Mouse (Mus musculus) lung, embryonic 15.5 days (tissue): Measurements from ENCODE around the gene Pmpcb. TPM values are rescaled to one million over a fixed set of nuclear protein-coding genes. Genes with fewer than 3 reads are reported as not detected.
"Not testable (repeated sequence)": the region's sequence is repeated elsewhere in the genome, so short reads cannot be mapped to it uniquely, and the experiment has no call there.

ENCODE experiments used
- ATAC-seq: fragments of 200-750 bp; cut with Nextera tagmentation; 2 replicates; pipeline ENCODE4 v1.8.0; 2017; ENCODE audit warnings: moderate number of reproducible peaks, borderline replicate concordance; ENCODE audit not compliant: low FRiP score, low TSS enrichment; ENCODE audit errors: extremely low read depth
- H3K27ac ChIP-seq: fragments of 300-500 bp; sonication (generic); 2 replicates; pipeline ENCODE4 v1.5.1; 2015; ENCODE audit warnings: moderate library complexity, mild to moderate bottlenecking, inconsistent platforms
- H3K27me3 ChIP-seq: fragments of 300-500 bp; sonication (generic); 2 replicates; pipeline ENCODE4 v1.6.1; 2015; ENCODE audit warnings: inconsistent platforms
- H3K36me3 ChIP-seq: fragments of 300-500 bp; sonication (generic); 2 replicates; pipeline ENCODE4 v1.6.1; 2015; ENCODE audit warnings: inconsistent platforms
- H3K4me1 ChIP-seq: fragments of 300-500 bp; sonication (generic); 2 replicates; pipeline ENCODE4 v1.6.1; 2015; ENCODE audit warnings: inconsistent platforms
- H3K4me2 ChIP-seq: fragments of 300-500 bp; sonication (generic); 2 replicates; pipeline ENCODE4 v1.6.1; 2015; ENCODE audit warnings: inconsistent platforms, mild to moderate bottlenecking, moderate library complexity
- H3K4me3 ChIP-seq: fragments of 300-500 bp; sonication (generic); 2 replicates; pipeline ENCODE4 v1.5.1; 2015; ENCODE audit warnings: mild to moderate bottlenecking, inconsistent platforms
- H3K9ac ChIP-seq: fragments of 300-500 bp; sonication (generic); 2 replicates; pipeline ENCODE4 v1.6.1; 2015; ENCODE audit warnings: inconsistent platforms
- H3K9me3 ChIP-seq: fragments of 300-500 bp; sonication (generic); 2 replicates; pipeline ENCODE4 v1.6.1; 2016; ENCODE audit warnings: inconsistent platforms
- WGBS: fragments of 180-500 bp; shearing (Covaris S2); methylation state at CpG from one replicate; pipeline ENCODE4 v1.1.7; 2015; 5-methylcytosine and 5-hydroxymethylcytosine counted together
- polyA plus RNA-seq: library from polyadenylated mRNA; unstranded; fragments of >200 nt; fragmentation: Nextera tagmentation; extraction: Ambion mirVana; gene quantifications from 2 replicates; pipeline ENCODE4 v1.2.1, GENCODE M21; 2015

Pmpcb gene
- 76.3 and 78.8 TPM in 2 replicates for polyA plus RNA-seq

DNA sequence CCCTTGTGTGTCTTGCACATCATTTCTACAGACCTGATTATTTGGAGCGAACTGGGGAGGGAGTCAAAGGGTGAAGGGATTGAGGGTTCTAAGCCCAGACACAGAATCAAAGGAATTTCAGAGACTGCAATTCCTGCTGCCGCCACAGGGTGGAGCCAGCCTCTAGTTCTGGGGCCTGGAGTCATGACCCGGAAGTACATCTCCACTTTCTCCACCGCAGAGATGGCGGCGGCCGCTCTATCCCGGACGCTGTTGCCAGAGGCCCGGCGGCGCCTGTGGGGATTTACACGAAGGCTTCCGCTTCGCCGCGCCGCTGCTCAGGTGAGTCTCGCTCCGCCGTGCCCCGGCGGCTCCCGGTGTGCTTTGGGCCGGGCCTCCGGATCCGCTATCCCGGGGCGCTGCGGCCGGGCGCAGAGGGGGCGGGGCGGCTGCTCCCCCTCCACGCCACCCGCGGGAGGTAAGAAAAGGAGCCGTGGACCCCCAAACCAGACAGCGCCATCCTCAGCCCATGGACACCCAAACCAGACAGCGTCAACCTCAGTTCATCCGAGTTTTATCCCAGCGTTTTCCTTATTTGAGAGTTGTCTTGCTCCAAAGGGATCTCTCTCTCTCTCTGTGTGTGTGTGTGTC, at the start of gene Pmpcb:
TSS of gene Pmpcb (plus strand) at position 186 of the 630 bp plus-strand sequence.
- peak within 1 kb of the TSS; percentile 61 for H3K4me3 ChIP-seq
- peaks cover 27% of the 10 kb centered on the region for H3K36me3 ChIP-seq
- H3K27ac ChIP-seq = peak within 1 kb of the TSS; percentile 37; the same call in 1 of the 2 replicates
- peak; percentile 83 for ATAC-seq
- H3K9ac ChIP-seq = peak within 1 kb of the TSS; percentile 67
- H3K4me1 ChIP-seq = peaks cover 9% of the 10 kb centered on the region
- no peaks in the 10 kb centered on the region for H3K9me3 ChIP-seq
- H3K27me3 ChIP-seq = no peaks in the 10 kb centered on the region
- H3K4me2 ChIP-seq = peak within 1 kb of the TSS; percentile 64
- under 1% methylated on average over 42 of the region's 42 CpGs for WGBS

DNA sequence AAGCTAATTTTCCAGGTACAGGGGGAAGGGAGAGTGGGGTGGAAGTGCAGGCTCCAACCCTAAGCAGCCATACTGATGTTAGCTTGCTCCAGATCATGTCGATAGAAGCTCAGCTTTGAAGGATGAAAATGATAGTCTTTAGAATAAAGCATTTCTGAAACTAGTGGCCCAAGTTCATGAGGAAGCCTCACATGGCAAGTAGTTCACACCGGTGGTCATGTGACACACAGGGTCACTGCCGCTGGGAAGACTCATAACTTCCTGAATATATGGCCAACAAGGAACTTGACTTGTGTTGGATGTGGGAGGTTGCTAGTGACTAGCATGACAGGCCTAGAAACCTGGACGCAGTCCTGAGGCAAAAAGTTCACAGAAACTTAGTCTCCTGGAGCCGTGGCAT, 44.7 kb upstream of the Pmpcb start:
- no peak overlapping the region for H3K4me2 ChIP-seq
- no peak for ATAC-seq
- no peak overlapping the region for H3K4me3 ChIP-seq
- H3K27me3 ChIP-seq = no peaks in the 10 kb centered on the region
- 85% methylated on average over 5 of the region's 5 CpGs for WGBS
- no peak overlapping the region for H3K27ac ChIP-seq
- 0 out of 2 replicates have a peak, but pooled peaks cover 13% of the 10 kb centered on the region for H3K4me1 ChIP-seq
- no peak overlapping the region for H3K9ac ChIP-seq
- no peaks in the 10 kb centered on the region for H3K36me3 ChIP-seq
- H3K9me3 ChIP-seq = no peaks in the 10 kb centered on the region

DNA sequence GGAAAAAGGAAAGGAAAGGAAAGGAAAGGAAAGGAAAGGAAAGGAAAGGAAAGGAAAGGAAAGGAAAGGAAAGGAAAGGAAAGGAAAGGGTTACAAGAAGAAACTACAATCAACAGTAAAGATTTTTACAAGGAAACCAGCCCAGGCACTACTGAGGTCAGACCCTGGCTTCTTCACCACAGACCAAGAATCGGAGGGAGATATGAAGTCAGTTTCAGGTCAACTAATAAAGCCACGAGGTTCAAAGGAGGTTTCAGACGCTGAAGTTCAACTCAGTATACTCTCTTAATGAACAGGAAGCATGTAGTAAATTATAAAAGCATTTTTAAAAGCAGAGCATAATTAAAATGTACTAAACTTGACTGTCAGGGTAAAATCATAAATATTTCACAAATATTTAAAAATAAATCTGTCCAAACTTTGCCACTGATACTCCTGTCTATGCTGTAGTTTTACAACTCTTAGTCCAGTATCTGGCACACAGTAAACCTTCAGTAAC, 43.5 kb upstream of the Pmpcb start:
- Histone ChIP-seq H3K9ac (no peak overlapping the region), H3K9me3 (no peaks in the 10 kb centered on the region), H3K4me2 (no peak overlapping the region), H3K4me3 (no peak overlapping the region), H3K4me1 (0 out of 2 replicates have a peak, but pooled peaks cover 13% of the 10 kb centered on the region), H3K27ac (no peak overlapping the region), H3K36me3 (no peaks in the 10 kb centered on the region), H3K27me3 (no peaks in the 10 kb centered on the region)
- WGBS = 52% methylated on average over 3 of the region's 3 CpGs
- no peak for ATAC-seq

DNA sequence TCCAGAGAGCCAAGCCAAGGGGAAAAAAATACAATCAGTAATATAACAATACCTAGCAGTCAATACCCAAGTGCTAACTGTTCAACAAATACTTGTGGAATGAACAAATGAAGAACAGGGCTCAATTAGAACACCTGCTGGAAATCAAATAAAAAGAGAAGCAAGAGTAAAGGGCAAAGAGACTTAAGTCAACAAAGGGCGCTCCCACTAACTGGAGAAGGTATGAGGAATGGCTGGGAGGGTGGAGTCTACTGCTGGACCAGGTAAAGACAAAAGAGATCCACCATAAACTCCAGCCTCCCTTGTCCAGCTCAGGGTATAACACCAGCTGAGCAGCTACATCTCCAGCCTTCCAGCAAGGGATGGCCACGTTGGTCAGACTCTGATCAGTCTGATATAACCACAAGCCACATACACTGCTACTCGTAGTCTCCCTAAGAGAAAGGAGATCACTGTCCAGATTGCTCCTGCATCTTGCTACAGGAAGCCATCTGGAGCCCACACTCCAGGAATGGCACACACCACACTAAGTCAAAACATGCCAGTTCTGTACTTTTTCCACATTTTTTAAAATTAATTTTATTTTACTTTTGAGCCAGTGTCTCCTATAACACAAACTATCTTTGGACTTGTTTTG, 42.0 kb upstream of the Pmpcb start:
- Histone ChIP-seq H3K9me3 (no peaks in the 10 kb centered on the region), H3K4me2 (no peak overlapping the region), H3K4me3 (no peak overlapping the region), H3K4me1 (0 out of 2 replicates have a peak, but pooled peaks cover 13% of the 10 kb centered on the region), H3K36me3 (no peaks in the 10 kb centered on the region), H3K27ac (peak overlapping the region; percentile 63), H3K9ac (no peak overlapping the region), H3K27me3 (no peaks in the 10 kb centered on the region)
- WGBS = 60% methylated on average over 3 of the region's 3 CpGs
- ATAC-seq = no peak; the same call in 1 of the 2 replicates

DNA sequence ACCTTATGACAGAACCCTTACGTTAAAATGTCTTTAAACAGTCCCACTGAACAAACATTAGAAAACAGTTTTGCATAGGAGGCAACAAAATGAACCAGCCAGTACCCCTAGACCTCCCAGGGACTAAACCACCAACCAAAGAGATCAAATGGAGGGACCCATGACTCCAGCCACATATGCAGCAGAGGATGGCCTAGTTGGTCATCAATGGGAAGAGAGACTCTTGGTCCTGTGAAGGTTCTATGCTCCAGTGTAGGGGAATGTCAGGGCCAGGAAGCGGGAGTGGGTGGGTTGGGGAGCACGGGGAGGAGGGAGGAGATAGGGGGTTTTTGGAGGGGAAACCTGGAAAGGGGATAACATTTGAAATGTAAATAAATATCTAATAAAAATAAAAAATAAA, 37.4 kb upstream of the Pmpcb start:
- H3K36me3 ChIP-seq, H3K27me3 ChIP-seq, H3K9ac ChIP-seq, H3K9me3 ChIP-seq, H3K4me3 ChIP-seq, ATAC-seq, H3K27ac ChIP-seq: not testable (repeated sequence)
- Histone ChIP-seq H3K4me1 (0 out of 2 replicates have a peak, but pooled peaks cover 10% of the 10 kb centered on the region), H3K4me2 (0 out of 2 replicates have a peak overlapping the region, but pooled peaks have one; percentile 13)
- 91% methylated on average over 3 of the region's 3 CpGs for WGBS

DNA sequence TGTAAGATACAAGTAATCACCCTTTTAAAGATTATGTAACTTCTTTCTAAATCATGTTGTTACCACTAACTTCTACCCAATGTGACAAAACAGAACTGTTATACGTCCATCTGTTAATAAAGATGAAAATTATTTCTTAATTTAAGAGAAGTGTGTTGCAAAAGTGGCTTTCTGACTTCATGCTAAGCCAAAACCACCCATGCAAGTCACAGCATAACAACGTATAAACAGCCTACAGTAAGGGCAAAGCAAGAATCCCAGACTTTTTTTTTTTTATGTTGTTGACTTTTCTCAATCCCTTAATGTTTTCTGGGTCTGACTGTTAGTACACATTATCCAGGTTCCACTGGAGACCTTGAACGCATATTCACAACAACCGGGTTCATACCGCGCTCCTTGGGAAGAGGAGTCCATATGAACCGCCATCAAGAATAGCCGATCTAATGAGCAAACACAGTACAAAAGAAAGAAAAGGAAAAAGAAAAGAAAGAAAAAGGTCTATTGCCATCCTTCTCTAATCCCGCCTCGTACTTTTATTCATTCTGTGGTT, 36.6 kb upstream of the Pmpcb start:
- Histone ChIP-seq H3K4me2 (peak overlapping the region; percentile 73), H3K4me1 (0 out of 2 replicates have a peak, but pooled peaks cover 4% of the 10 kb centered on the region), H3K27me3 (no peaks in the 10 kb centered on the region), H3K36me3 (no peaks in the 10 kb centered on the region), H3K9ac (0 out of 2 replicates have a peak overlapping the region, but pooled peaks have one; percentile 45), H3K4me3 (peak overlapping the region; percentile 74), H3K27ac (no peak overlapping the region), H3K9me3 (no peaks in the 10 kb centered on the region)
- ATAC-seq = no peak
- 16% methylated on average over 10 of the region's 10 CpGs for WGBS

DNA sequence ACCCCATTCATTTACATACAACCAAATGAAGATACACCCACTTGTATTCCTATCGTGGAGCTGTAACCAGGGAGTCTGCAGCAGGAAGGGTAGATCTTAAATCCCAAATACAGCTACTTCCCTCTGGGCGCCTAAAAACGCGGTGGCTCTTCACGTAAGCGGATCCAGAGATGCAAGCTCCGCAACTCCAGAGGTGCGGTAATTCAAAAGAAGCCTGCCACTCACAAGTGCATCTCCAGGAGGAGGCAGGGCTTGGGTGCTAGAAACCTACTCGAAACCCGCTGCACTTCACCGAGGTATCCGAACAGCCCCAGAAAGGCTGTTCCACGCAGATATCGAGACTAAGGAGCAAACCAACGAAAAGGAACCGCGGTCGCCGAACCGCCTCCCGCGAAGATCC, 36.0 kb upstream of the Pmpcb start:
- Histone ChIP-seq H3K9ac (peak overlapping the region; percentile 45), H3K36me3 (no peaks in the 10 kb centered on the region), H3K27ac (peak overlapping the region; percentile 30), H3K9me3 (no peaks in the 10 kb centered on the region), H3K4me1 (0 out of 2 replicates have a peak, but pooled peaks cover 4% of the 10 kb centered on the region), H3K27me3 (no peaks in the 10 kb centered on the region), H3K4me2 (peak overlapping the region; percentile 73), H3K4me3 (peak overlapping the region; percentile 74)
- no peak; the same call in 1 of the 2 replicates for ATAC-seq
- WGBS = under 1% methylated on average over 22 of the region's 22 CpGs

DNA sequence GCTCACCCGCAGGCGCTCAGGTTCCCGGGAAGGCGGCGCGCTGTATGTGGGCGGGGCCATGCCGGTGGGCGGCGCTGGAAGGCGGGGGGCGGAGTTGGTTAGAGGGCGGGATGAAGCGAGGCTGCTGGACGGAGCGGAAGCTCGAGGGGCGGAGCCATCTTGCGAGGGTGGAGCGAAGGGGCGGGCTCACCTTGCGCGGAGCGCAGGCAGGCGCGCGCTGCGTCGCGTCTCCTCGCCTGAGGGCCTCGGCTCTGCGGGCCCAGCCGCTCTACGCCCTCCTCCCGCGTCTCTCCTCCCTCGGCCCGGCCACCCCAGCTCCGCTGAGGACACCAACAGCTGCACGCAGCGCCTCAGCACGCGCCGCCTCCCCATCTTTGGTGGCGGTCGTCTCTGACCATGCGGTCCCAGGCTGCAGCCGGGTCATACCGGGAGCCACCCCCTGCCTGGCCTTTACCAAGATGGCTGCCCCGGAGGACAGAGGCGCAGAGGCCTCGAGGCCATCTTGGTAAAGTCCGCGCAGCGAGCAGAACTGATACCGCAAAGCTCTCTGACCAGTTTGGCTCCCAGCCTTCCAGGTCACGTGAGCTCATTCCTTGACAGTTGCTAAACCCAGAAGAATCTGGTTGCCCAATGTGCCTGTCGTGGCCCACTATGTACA, 35.5 kb upstream of the Pmpcb start, which contains the start of gene Napepld:
TSS of gene Napepld (minus strand) at position 46 of the 658 bp plus-strand sequence.
- WGBS = under 1% methylated on average over 36 of the region's 59 CpGs
- Histone ChIP-seq H3K9ac (peak within 1 kb of the TSS; percentile 89), H3K4me1 (0 out of 2 replicates have a peak, but pooled peaks cover 4% of the 10 kb centered on the region), H3K9me3 (no peaks in the 10 kb centered on the region), H3K4me2 (peak within 1 kb of the TSS; percentile 73), H3K4me3 (peak within 1 kb of the TSS; percentile 74), H3K27me3 (no peaks in the 10 kb centered on the region), H3K27ac (peak within 1 kb of the TSS; percentile 98), H3K36me3 (no peaks in the 10 kb centered on the region)
- peak; percentile 99 for ATAC-seq

DNA sequence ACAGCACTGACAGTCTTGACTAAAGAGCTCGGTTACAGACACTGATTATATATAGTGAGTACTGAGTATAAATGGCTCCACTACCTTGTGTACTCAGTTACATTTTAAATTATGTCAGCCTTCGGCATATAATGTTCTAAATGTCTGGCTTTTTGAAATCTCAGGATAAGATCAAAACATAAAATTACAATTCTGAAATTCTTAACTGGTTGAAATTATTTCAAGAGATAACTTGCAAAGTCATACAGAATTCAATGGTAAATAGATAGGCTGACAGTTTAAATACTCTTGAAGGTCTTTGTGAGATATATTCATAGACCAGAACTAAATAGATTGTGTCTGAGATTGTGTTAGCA, 35.0 kb upstream of the Pmpcb start:
- Histone ChIP-seq H3K36me3 (no peaks in the 10 kb centered on the region), H3K4me3 (peak overlapping the region; percentile 74), H3K4me2 (peak overlapping the region; percentile 73), H3K27me3 (no peaks in the 10 kb centered on the region), H3K9ac (peak overlapping the region; percentile 89), H3K4me1 (0 out of 2 replicates have a peak, but pooled peaks cover 4% of the 10 kb centered on the region), H3K27ac (peak overlapping the region; percentile 98), H3K9me3 (no peaks in the 10 kb centered on the region)
- 53% methylated on average over 2 of the region's 2 CpGs for WGBS
- no peak for ATAC-seq

DNA sequence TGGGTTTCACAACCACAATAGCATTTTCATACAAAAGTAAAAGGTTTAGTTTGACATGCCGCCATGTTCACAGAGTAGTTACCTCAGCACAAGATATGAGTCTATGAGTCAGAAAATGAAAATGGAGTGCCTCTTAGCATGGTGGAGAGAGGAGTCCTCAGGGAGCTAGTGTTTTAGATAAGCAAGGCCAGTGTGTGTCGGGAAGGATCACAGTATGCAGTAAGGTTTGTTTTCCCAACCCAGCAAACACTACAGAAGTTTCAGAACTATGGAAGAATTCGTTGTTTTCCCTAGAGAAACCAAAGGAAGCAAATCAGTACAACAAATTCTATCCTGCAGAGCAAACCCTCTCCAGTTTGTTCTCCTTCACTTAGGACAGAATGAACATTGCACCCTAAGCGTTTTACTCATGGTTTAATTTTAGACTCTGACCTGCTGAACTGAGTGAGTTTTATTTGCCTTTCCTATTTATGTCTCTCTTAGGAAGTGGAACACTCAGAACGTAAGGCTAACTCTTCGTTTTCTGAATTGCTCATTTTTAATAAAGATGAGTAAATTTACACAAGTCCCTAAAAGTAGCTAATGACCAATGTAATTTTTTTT, 34.0 kb upstream of the Pmpcb start:
- Histone ChIP-seq H3K4me2 (no peak overlapping the region), H3K4me1 (0 out of 2 replicates have a peak, but pooled peaks cover 4% of the 10 kb centered on the region), H3K27me3 (no peaks in the 10 kb centered on the region), H3K4me3 (no peak overlapping the region), H3K9ac (no peak overlapping the region), H3K36me3 (no peaks in the 10 kb centered on the region), H3K9me3 (no peaks in the 10 kb centered on the region), H3K27ac (no peak overlapping the region)
- 55% methylated on average over 6 of the region's 6 CpGs for WGBS
- no peak for ATAC-seq

DNA sequence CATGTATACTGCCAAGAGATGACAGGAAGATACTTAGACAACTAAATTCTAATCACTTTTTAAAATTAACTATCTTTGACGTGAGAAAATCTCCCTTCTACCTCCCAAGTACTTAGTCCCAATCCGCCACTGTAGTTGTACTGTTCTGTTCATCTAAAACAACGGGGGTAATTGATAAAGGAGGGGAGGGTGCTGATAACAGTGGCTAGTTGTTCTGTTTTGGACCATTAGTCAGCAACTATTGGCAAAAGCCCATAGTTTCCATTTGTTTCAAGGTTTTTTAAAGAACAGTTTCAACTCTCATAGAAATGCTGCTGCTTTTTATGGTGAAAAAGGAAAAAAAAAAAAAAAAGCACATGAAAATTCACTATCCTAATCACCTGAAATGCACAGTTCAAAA, 33.2 kb upstream of the Pmpcb start:
- H3K27ac ChIP-seq = no peak overlapping the region
- 0 out of 2 replicates have a peak, but pooled peaks cover 4% of the 10 kb centered on the region for H3K4me1 ChIP-seq
- no peaks in the 10 kb centered on the region for H3K36me3 ChIP-seq
- ATAC-seq = no peak
- H3K4me3 ChIP-seq = no peak overlapping the region
- no peaks in the 10 kb centered on the region for H3K27me3 ChIP-seq
- WGBS = 83% methylated on average over 3 of the region's 3 CpGs
- H3K9me3 ChIP-seq = no peaks in the 10 kb centered on the region
- H3K9ac ChIP-seq = no peak overlapping the region
- no peak overlapping the region for H3K4me2 ChIP-seq
